Mouse (Mus musculus): Measurements from ENCODE around the gene Magi2. TPM values are rescaled to one million over a fixed set of nuclear protein-coding genes. Genes with fewer than 3 reads are reported as not detected.

Magi2 gene
- polyA plus RNA-seq, 2 experiments, result 0.08 to 0.15 TPM

DNA sequence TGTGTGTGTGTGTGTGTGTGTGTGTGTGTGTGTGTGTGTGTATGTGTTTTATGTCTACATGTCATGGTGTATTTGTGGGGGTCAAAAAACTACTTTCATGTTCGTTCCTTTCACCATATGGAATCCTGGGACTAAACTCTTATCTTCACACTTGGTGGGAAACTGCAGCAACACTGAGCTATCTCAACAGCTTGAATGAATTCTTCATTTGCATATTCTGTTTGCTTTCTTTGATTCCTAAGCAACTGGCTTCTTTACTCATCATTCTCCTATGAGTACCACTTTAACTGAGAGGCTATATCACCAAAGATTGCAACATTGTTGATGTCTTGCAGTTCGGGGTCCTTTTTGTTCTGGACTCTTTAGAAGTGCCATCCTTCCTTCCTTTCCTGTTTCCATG lies 986.5 kb downstream of the Magi2 start:
- Histone ChIP-seq H3K9ac (replicated peaks) (no peak overlapping the region), H3K4me3 (ENCODE audit: insufficient read depth in 1 of 2, low read depth in 2 of 2, low read length in 2 of 2) (no peak overlapping the region), H3K27me3 (ENCODE audit: control insufficient read depth, insufficient read depth, low read length) (no peaks in the 10 kb centered on the region), H3K9me3 (ENCODE audit: control insufficient read depth, low read length) (no peaks in the 10 kb centered on the region), H3K36me3 (replicated peaks; ENCODE audit: control insufficient read depth, insufficient read depth, low read depth) (no peaks in the 10 kb centered on the region), H3K4me1 (replicated peaks; ENCODE audit: control insufficient read depth in 2 of 2, insufficient read depth in 2 of 2, low read length in 1 of 2) (no peaks in the 10 kb centered on the region), H3K27ac (no peak overlapping the region), H3K4me2 (ENCODE audit: low read depth) (no peak overlapping the region)
- 26% methylated on average over 2 of the region's 2 CpGs for WGBS (ENCODE audit: insufficient replicate concordance)
- DNase-seq (ENCODE audit: low read depth in 3 of 3, low spot score in 3 of 3) (no peak), ATAC-seq (ENCODE audit: insufficient read depth) (no peak)
- TF ChIP-seq CTCF (IDR thresholded peaks at IDR 0.05; ENCODE audit: low read depth), result no peak
- no peak for TF ChIP-seq EP300 (IDR thresholded peaks at IDR 0.05; ENCODE audit: low read depth)

DNA sequence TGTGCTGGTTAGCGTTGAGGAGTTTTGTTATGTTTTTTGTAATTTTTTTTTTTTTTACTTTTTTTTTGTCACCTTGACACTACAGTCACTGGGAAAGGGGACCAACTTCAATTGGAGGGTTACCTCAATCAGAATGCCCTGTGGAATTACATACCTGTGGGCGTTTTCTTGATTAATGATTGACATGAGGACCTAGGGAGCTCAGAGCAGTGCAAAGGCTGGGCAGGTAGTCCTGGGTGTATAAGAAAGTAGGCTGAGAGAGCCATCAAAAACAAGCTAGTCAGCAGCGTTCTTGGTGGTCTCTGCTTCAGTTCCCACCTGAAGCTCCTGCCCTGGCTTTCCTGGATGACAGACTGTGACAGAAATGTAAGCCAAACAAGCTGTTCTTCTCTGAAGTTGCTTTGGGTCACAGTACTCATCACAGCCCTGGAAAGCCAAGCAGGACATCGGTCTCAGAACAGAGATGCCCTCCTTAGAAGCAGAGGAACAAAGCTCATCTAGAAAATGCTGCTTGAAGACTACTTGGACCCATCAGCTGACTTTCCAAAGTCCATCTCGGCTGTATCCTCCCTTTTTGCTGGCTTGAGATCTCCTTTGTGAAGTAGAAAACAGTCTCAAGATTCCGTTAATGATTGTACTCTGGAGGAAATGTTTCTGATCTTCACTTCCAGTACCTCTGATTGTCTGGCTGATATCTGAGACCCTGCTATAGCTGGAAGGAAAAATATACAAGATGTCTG lies 999.8 kb downstream of the Magi2 start:
- H3K4me3 ChIP-seq (ENCODE audit: insufficient read depth in 1 of 2, low read depth in 2 of 2, low read length in 2 of 2), result no peak overlapping the region
- no peak overlapping the region for H3K9ac ChIP-seq (replicated peaks)
- WGBS (ENCODE audit: insufficient replicate concordance), result 50% methylated on average over 6 of the region's 6 CpGs
- no peaks in the 10 kb centered on the region for H3K4me1 ChIP-seq (replicated peaks; ENCODE audit: control insufficient read depth in 2 of 2, insufficient read depth in 2 of 2, low read length in 1 of 2)
- H3K4me2 ChIP-seq (ENCODE audit: low read depth), result no peak overlapping the region
- H3K9me3 ChIP-seq (ENCODE audit: control insufficient read depth, low read length), result no peaks in the 10 kb centered on the region
- no peak for ATAC-seq (ENCODE audit: insufficient read depth)
- H3K27ac ChIP-seq, result no peak overlapping the region
- no peak for DNase-seq (ENCODE audit: low read depth in 3 of 3, low spot score in 3 of 3)
- no peaks in the 10 kb centered on the region for H3K36me3 ChIP-seq (replicated peaks; ENCODE audit: control insufficient read depth, insufficient read depth, low read depth)
- TF ChIP-seq CTCF (IDR thresholded peaks at IDR 0.05; ENCODE audit: low read depth) (no peak), EP300 (IDR thresholded peaks at IDR 0.05; ENCODE audit: low read depth) (no peak)
- H3K27me3 ChIP-seq (ENCODE audit: control insufficient read depth, insufficient read depth, low read length), result no peaks in the 10 kb centered on the region

DNA sequence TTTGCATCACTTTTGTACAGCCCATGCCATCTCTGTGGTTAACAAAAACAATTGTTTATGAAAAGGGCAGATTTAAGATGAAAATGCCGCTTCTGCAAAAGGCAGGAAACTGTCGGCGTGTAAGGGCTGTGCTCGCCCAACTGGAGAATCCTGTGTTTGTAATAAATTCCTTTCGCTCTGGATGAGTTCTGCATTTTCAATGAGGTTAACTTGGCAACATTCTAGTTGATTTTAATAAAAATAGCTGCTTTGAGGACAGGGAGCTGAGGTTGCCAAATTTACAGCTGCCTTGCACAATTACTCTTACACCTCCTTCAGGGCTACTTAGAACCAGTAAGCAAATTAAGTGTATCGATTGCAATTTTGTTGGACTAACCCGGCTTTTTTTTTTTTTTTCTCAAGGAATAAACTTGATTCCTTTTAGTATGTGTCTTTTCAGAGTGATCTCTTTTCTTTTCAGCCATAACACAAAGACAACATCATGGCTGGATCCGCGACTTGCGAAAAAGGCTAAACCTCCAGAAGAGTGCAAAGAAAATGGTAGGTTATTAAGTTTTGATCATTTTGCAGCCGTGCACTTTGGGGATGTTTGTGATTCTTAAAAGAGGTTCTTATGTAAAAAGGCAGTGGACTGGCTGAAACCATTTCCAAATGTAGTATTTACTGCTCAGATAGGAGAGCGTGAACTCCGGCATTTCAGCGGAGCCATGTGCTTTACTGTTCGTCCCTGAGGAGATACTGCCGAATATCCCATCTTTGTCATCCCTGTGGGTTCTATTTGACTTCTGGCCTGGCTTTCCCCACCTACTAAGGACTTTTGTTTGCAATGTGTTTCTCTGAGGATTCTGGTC lies 1001.3 kb downstream of the Magi2 start:
- 63% methylated on average over 16 of the region's 16 CpGs for WGBS (ENCODE audit: insufficient replicate concordance)
- H3K27ac ChIP-seq, result no peak overlapping the region

DNA sequence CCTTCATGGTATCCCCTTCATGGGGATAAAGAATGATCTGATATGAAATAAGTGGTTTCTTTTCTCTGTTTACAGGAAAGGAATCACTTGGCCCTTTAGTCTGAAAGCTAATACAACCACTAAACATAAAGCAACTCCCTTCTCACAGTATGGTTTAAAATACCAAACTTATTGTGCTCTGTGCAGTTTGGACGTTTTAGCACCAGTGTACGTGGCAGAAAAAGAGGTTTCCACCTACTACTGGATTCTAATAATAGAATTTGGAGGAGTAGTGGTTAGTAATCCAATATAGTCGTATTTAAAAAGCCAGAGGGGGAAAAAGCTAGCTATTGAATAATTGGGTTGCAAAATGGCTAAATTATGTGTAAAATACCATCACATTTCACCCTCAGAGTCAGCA lies 1005.1 kb downstream of the Magi2 start:
- no peak for ATAC-seq (ENCODE audit: insufficient read depth)

More for the DNA sequence above, 1001.3 kb downstream of the Magi2 start:
- TF ChIP-seq CTCF (IDR thresholded peaks at IDR 0.05; ENCODE audit: low read depth), result no peak
- no peak for TF ChIP-seq EP300 (IDR thresholded peaks at IDR 0.05; ENCODE audit: low read depth)
- H3K27me3 ChIP-seq (ENCODE audit: control insufficient read depth, insufficient read depth, low read length), result no peaks in the 10 kb centered on the region
- no peak overlapping the region for H3K4me2 ChIP-seq (ENCODE audit: low read depth)
- H3K36me3 ChIP-seq (replicated peaks; ENCODE audit: control insufficient read depth, insufficient read depth, low read depth), result no peaks in the 10 kb centered on the region
- DNase-seq (ENCODE audit: low read depth in 3 of 3, low spot score in 3 of 3) (no peak), ATAC-seq (ENCODE audit: insufficient read depth) (no peak)
- no peaks in the 10 kb centered on the region for H3K4me1 ChIP-seq (replicated peaks; ENCODE audit: control insufficient read depth in 2 of 2, insufficient read depth in 2 of 2, low read length in 1 of 2)
- no peak overlapping the region for H3K4me3 ChIP-seq (ENCODE audit: insufficient read depth in 1 of 2, low read depth in 2 of 2, low read length in 2 of 2)
- H3K9ac ChIP-seq (replicated peaks), result no peak overlapping the region
- no peaks in the 10 kb centered on the region for H3K9me3 ChIP-seq (ENCODE audit: control insufficient read depth, low read length)

DNA sequence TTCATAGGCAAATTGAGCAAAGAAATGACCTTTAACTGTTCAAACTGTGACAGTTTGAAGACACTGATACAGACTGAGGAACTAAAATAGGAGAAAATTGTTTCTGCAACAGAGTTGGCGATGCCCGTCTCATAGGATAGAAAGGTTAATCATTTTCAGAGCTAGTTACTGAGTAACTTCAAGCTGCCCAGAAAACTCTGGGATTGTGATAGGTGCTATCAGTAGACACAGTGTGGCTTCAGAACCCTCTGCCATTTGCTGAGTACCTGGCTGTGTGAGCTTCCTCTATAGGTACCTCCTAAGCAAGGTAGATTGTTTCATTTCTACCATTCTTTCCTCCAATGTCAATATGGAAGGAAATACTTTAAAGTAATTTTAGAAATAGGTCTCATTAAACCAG lies 1014.7 kb downstream of the Magi2 start:
- Histone ChIP-seq H3K4me1 (replicated peaks; ENCODE audit: control insufficient read depth in 2 of 2, insufficient read depth in 2 of 2, low read length in 1 of 2) (no peaks in the 10 kb centered on the region), H3K4me3 (ENCODE audit: insufficient read depth in 1 of 2, low read depth in 2 of 2, low read length in 2 of 2) (no peak overlapping the region), H3K9me3 (ENCODE audit: control insufficient read depth, low read length) (no peaks in the 10 kb centered on the region), H3K4me2 (ENCODE audit: low read depth) (no peak overlapping the region), H3K36me3 (replicated peaks; ENCODE audit: control insufficient read depth, insufficient read depth, low read depth) (no peaks in the 10 kb centered on the region), H3K27ac (no peak overlapping the region), H3K27me3 (ENCODE audit: control insufficient read depth, insufficient read depth, low read length) (no peaks in the 10 kb centered on the region), H3K9ac (replicated peaks) (no peak overlapping the region)
- DNase-seq (ENCODE audit: low read depth in 3 of 3, low spot score in 3 of 3), result peak in 1 of 3 experiments; percentile 5
- no peak for ATAC-seq (ENCODE audit: insufficient read depth)
- no peak for TF ChIP-seq CTCF (IDR thresholded peaks at IDR 0.05; ENCODE audit: low read depth)
- TF ChIP-seq EP300 (IDR thresholded peaks at IDR 0.05; ENCODE audit: low read depth), result no peak
- 72% methylated on average over 2 of the region's 2 CpGs for WGBS (ENCODE audit: insufficient replicate concordance)

More for the DNA sequence above, 1005.1 kb downstream of the Magi2 start:
- DNase-seq (ENCODE audit: low read depth in 3 of 3, low spot score in 3 of 3), result no peak
- H3K4me2 ChIP-seq (ENCODE audit: low read depth), result no peak overlapping the region
- H3K4me1 ChIP-seq (replicated peaks; ENCODE audit: control insufficient read depth in 2 of 2, insufficient read depth in 2 of 2, low read length in 1 of 2), result no peaks in the 10 kb centered on the region
- no peaks in the 10 kb centered on the region for H3K36me3 ChIP-seq (replicated peaks; ENCODE audit: control insufficient read depth, insufficient read depth, low read depth)
- TF ChIP-seq CTCF (IDR thresholded peaks at IDR 0.05; ENCODE audit: low read depth) (no peak), EP300 (IDR thresholded peaks at IDR 0.05; ENCODE audit: low read depth) (no peak)
- H3K4me3 ChIP-seq (ENCODE audit: insufficient read depth in 1 of 2, low read depth in 2 of 2, low read length in 2 of 2), result no peak overlapping the region
- H3K27me3 ChIP-seq (ENCODE audit: control insufficient read depth, insufficient read depth, low read length), result no peaks in the 10 kb centered on the region
- H3K9ac ChIP-seq (replicated peaks), result no peak overlapping the region
- WGBS (ENCODE audit: insufficient replicate concordance), result 47% methylated on average over 3 of the region's 3 CpGs
- no peak overlapping the region for H3K27ac ChIP-seq
- no peaks in the 10 kb centered on the region for H3K9me3 ChIP-seq (ENCODE audit: control insufficient read depth, low read length)
